Mouse (Mus musculus) c-Kit-positive CD71-negative TER-119-negative erythroid progenitor cells, embryonic 14.5 days (primary cell): Measurements from ENCODE around the gene Pgap3.
A peak's percentile ranks its signal among the peaks of the same experiment; 100 is the strongest.

Experiments used
- DNase-seq: peaks from one replicate; pipeline ENCODE4 v3.0.0-alpha.2; 2013; ENCODE audit warnings: low read depth

The Pgap3 gene

GRCm38 (mm10) chr11:98355732-98356299 lies 44.5 kb downstream of the Pgap3 start:
- peak; percentile 80 for DNase-seq

- no peak for DNase-seq
Observed at GRCm38 (mm10) chr11:98354445-98354844, 45.8 kb downstream of the Pgap3 start.

GRCm38 (mm10) chr11:98353651-98354211 lies 46.6 kb downstream of the Pgap3 start:
- no peak for DNase-seq

GRCm38 (mm10) chr11:98352272-98352990 lies 47.9 kb downstream of the Pgap3 start:
- no peak for DNase-seq

GRCm38 (mm10) chr11:98349308-98349707 lies 51.0 kb downstream of the Pgap3 start:
- no peak for DNase-seq

DNA sequence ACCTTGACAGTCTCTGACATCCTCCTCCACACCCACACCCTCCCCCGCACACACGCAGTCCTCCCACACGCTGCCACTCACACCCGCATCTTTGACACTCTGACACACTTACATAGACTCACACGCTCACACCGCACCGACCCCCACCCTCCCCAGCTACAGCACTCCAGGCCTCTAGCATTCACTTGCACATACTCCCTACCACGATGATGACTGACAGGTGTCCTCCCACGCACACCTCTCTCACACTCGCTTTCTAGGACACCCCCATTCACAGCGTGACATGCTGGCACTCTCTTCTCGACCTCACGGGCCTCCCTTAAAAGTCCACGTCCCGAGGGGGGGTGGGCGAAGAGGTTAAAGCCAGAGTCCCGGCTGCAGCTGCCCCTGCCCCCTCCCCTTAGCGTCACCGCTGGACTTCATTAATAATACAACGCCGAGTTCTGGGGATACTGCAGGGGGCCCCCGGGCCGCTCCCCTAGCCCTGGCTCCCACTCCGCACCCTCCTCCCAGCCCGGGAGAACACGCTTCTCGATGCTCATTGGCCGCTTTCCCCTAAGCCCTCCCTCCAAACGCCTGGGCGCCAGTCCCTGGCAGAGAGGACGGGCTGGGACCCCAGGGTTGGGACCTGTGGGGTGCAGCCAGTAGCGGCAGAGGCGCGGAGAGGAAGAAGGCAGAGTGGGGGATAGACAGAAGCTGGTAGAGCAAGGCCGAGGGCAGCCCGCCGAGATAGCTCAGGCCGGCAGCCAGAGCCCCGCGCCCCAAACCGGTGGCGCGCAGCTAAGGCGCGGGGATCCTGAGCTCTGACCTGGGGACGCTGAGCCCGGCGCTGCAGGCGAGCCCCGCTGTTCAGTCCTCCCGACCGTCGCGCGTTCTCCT lies 52.0 kb downstream of the Pgap3 start, which contains the start of gene Ppp1r1b:
TSS of gene Ppp1r1b (plus strand) at position 322 of the 879 bp plus-strand sequence.
- DNase-seq = no peak

DNA sequence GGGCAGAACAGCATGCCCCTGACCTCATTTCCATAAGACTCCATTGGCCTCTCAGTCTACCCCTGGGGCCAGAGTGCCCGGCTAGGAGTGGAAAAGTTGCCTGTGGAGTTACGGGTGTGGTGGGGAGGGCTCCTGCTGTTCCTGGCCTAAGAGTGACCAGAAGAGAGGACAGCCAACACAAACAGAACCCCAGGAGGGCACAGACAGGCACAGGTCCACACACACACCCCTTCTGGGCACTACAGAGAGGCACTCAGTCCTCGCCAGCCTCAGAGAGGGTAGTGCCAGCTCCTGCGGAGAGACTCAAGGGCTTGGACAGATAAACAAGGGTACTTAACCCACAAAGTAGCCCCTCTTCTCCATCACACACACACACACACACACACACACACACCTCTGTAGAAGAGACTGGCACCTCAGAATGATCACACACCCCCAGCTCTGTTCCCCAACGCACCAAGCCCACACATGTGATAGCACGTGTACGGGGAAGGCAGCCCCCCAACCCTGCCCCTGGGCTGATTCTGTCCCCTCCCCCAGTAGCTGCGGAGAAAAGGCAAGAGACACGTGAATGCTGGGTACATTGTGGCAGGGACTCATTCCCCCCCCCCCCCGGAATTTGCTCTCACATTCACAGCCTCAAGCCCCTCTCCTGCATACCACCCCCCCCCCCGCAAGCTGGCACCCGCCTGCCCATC lies 52.8 kb downstream of the Pgap3 start:
- no peak for DNase-seq

- no peak for DNase-seq
Observed at GRCm38 (mm10) chr11:98346168-98346567, 54.1 kb downstream of the Pgap3 start.

GRCm38 (mm10) chr11:98345253-98345652 lies 55.0 kb downstream of the Pgap3 start:
- DNase-seq = no peak

GRCm38 (mm10) chr11:98342000-98342945 lies 58.0 kb downstream of the Pgap3 start:
- DNase-seq = peak; percentile 82

DNA sequence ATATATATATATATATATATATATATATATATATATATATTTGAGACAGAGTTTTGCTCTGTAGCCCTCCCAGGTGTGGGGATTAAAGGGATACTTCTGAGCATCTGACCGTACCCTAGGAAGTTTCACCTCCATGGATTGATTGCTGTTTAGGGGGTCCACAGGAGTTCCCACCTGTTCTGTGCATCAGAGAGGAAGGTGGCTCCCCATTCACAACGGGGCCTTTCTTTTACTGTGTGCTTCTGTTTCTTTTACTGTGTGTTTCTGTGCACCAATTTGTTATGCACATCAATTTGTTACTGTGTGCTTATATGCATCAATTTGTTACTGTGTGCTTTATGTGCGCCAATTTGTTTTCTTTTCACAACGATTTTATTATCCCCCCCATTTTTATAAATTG lies 59.1 kb downstream of the Pgap3 start:
- DNase-seq = no peak

DNA sequence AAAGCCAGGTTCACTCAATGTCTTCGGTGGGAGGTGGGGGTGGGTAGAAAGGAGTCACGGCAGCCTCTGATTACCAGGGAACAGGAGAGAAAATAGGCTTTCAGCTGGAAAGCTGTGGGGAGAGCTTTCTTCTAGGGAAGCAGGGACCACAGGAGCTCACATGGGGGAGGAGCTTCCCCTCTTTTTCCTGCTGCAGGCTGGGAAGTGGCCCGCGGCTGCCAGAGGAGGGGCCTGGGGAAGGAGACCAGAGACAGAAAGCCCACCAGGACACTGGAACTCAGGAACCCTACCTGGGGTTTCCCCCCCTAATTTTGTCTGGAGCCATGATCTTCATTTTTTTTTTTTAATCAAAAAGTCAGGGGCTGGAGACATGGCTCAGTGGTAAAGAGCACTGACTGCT lies 59.7 kb downstream of the Pgap3 start:
- no peak for DNase-seq

DNA sequence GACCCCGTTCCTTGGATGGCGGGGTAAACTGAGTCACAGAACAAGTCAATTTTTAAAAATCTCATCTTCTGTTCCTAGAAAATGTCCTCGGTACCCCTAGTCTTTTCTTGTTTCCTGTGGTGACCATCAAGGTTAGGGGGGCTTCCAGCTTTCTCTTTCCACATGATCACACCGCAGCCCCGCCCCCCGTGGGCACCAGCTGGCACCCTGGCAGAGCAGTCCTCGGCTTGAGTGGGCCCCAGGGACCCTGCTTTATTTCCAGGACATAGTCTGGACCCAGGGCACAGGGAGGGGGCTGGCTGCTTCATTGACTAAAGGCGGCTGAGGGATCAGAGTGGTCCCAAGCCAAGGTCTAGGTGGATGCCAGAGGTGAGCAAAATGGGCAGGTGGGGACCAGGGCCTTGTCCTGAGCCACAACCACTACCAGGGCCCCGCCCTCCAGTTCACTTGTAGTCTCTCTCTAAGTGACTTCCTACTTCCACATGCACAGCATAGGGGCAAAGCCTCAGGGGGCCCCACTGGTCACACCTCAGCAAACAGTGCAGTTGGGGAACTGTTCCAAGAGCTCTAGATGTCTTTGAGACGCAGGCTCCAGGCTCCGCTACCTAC lies 60.5 kb downstream of the Pgap3 start:
- no peak for DNase-seq

GRCm38 (mm10) chr11:98339071-98339501 lies 61.2 kb downstream of the Pgap3 start:
- DNase-seq = no peak
